Mouse (Mus musculus): ENCODE measurements around the gene Olfr323. TPM values are rescaled to one million over a fixed set of nuclear protein-coding genes. Genes with fewer than 3 reads are reported as not detected.

Olfr323 gene
- polyA plus RNA-seq, 1 experiment from 2014 or later, result not detected

DNA sequence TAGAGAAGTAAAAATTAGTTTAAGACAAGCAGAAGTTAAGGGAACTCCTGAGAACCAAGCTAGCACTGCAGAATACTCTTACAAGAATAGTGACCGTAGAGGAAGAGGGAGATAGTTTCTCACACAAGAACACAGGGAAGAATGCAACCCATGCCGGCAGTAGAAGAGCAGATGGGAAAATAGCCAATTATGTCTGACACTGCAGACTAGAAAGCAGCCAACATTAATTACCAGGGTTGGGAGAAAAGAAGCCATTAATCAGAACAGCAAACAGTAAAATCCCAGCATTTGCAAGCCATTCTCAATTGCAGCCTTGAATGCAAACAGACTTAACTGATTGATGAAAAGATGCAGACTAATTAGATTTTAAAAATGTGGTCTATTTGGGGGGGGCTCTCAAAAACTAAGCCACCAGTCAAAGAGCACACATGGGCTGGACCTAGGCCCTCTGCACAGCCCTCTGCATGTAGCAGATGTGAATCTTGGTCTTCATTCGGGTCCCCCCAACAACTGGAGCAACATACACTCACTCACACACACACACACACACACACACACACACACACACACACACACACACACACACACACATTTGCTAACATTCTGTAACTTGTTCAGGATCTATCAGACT, 41.6 kb downstream of the Olfr323 start:
- Histone ChIP-seq H3K36me3 (ENCODE audit: control insufficient read depth, insufficient read depth, low read length) (no peaks in the 10 kb centered on the region), H3K27me3 (ENCODE audit: control insufficient read depth, insufficient read depth, low read length) (no peaks in the 10 kb centered on the region), H3K4me2 (replicated peaks; ENCODE audit: low read depth, low read length) (no peak overlapping the region), H3K9ac (ENCODE audit: low read depth, low read length) (no peak overlapping the region), H3K9me3 (ENCODE audit: control insufficient read depth, low read length) (no peaks in the 10 kb centered on the region), H3K4me3 (ENCODE audit: low read length) (no peak overlapping the region), H3K27ac (ENCODE audit: low read depth, low read length) (no peak overlapping the region), H3K4me1 (ENCODE audit: control insufficient read depth, insufficient read depth, low read length) (no peaks in the 10 kb centered on the region)
- WGBS, result 68% methylated on average over 3 of the region's 3 CpGs
- ATAC-seq (ENCODE audit: low FRiP score, low TSS enrichment), result no peak

DNA sequence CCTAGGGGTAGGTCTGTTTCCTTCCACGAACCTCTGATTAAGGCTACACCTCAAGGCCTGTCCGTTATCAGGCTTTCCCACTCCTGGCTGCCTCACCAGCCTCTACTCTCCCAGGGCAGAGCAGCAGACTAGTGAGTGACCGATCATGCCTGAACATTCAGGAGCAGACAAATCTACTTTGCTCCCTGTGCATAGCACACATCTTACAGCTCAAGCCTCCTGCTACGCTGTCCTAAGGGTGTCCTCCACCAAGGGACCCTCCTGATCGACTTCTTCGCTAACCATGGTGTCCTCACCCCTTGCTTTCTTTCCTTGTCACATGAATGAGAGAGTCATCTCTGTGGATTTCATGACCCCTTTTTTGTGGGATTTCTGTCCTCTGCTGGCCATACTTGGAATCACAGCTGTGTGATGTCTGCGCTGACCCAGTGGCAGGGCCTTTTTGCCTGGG, 42.4 kb downstream of the Olfr323 start:
- no peak overlapping the region for H3K4me2 ChIP-seq (replicated peaks; ENCODE audit: low read depth, low read length)
- 72% methylated on average over 7 of the region's 7 CpGs for WGBS
- no peak overlapping the region for H3K4me3 ChIP-seq (ENCODE audit: low read length)
- H3K9me3 ChIP-seq (ENCODE audit: control insufficient read depth, low read length), result no peaks in the 10 kb centered on the region
- ATAC-seq (ENCODE audit: low FRiP score, low TSS enrichment), result no peak
- H3K4me1 ChIP-seq (ENCODE audit: control insufficient read depth, insufficient read depth, low read length), result no peaks in the 10 kb centered on the region
- H3K27ac ChIP-seq (ENCODE audit: low read depth, low read length), result no peak overlapping the region
- H3K36me3 ChIP-seq (ENCODE audit: control insufficient read depth, insufficient read depth, low read length), result no peaks in the 10 kb centered on the region
- no peaks in the 10 kb centered on the region for H3K27me3 ChIP-seq (ENCODE audit: control insufficient read depth, insufficient read depth, low read length)
- H3K9ac ChIP-seq (ENCODE audit: low read depth, low read length), result no peak overlapping the region

DNA sequence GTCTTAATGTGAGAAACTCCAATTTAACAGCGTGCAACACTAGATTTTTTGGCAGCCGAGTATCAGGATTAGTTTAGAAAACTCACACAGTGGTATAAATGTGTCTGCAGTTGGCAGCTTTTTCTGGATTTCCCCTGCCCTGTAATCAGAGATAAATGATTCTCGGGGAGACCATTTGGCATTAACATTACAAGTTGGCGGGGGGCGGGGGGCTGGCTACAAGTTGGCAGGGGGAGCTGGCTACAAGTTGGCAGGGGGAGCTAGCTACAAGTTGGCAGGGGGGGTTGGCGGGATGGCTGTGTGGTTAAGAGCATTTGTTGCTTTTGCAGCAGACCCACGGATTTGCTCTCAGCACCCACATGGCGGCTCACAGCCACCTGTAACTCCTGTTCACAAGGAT, 51.7 kb downstream of the Olfr323 start:
- no peak for ATAC-seq (ENCODE audit: low FRiP score, low TSS enrichment)
- no peaks in the 10 kb centered on the region for H3K9me3 ChIP-seq (ENCODE audit: control insufficient read depth, low read length)
- no peak overlapping the region for H3K9ac ChIP-seq (ENCODE audit: low read depth, low read length)
- WGBS, result 78% methylated on average over 8 of the region's 8 CpGs
- no peak overlapping the region for H3K27ac ChIP-seq (ENCODE audit: low read depth, low read length)
- no peak overlapping the region for H3K4me2 ChIP-seq (replicated peaks; ENCODE audit: low read depth, low read length)
- H3K4me3 ChIP-seq (ENCODE audit: low read length), result no peak overlapping the region
- no peaks in the 10 kb centered on the region for H3K36me3 ChIP-seq (ENCODE audit: control insufficient read depth, insufficient read depth, low read length)
- H3K27me3 ChIP-seq (ENCODE audit: control insufficient read depth, insufficient read depth, low read length), result no peaks in the 10 kb centered on the region
- no peaks in the 10 kb centered on the region for H3K4me1 ChIP-seq (ENCODE audit: control insufficient read depth, insufficient read depth, low read length)

DNA sequence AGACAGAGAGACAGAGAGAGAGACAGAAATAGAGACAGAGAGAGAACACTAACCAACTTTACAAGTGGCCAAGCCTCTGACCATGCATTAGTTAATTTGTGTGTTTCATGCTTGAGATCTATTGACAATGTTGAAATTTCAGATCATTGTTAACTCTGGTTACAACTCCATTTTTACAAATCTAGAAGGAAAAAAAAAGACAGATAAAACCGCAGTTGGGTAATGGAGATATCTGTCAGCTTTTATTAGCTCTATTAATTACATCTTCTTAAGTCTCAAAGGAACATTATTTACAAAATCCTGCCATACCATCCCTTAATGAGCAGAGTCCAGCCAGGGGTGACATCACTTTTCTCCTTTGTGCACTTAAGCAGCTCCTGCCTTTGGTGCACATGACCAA, 52.9 kb downstream of the Olfr323 start, which contains the start of gene Olfr325:
TSS of gene Olfr325 (plus strand) at position 301 of the 400 bp plus-strand sequence.
- Histone ChIP-seq H3K36me3 (ENCODE audit: control insufficient read depth, insufficient read depth, low read length) (no peaks in the 10 kb centered on the region), H3K9me3 (ENCODE audit: control insufficient read depth, low read length) (no peaks in the 10 kb centered on the region), H3K27me3 (ENCODE audit: control insufficient read depth, insufficient read depth, low read length) (no peaks in the 10 kb centered on the region), H3K4me3 (ENCODE audit: low read length) (no peak within 1 kb of the TSS), H3K4me1 (ENCODE audit: control insufficient read depth, insufficient read depth, low read length) (no peaks in the 10 kb centered on the region), H3K9ac (ENCODE audit: low read depth, low read length) (no peak within 1 kb of the TSS), H3K4me2 (replicated peaks; ENCODE audit: low read depth, low read length) (no peak within 1 kb of the TSS), H3K27ac (ENCODE audit: low read depth, low read length) (no peak within 1 kb of the TSS)
- ATAC-seq (ENCODE audit: low FRiP score, low TSS enrichment), result no peak
- 64% methylated on average over 1 of the region's 1 CpGs for WGBS

Other genes starting within 250 kb of the Olfr323 start
- gene 1810065E05Rik, start 209.4 kb downstream of the Olfr323 start, polyA plus RNA-seq (2014; fragmentation: Nextera tagmentation; extraction: Ambion mirVana), result 0.36 TPM in 1 of 2 replicates, not detected in the other
- not detected in 2 replicates for gene Gm12253, start 197.9 kb downstream of the Olfr323 start, polyA plus RNA-seq (2014; fragmentation: Nextera tagmentation; extraction: Ambion mirVana)
- gene Lypd9, start 177.6 kb downstream of the Olfr323 start, polyA plus RNA-seq (2014; fragmentation: Nextera tagmentation; extraction: Ambion mirVana), result not detected in 2 replicates
- gene Olfr30, start 168.2 kb downstream of the Olfr323 start, polyA plus RNA-seq (2014; fragmentation: Nextera tagmentation; extraction: Ambion mirVana), result not detected in 2 replicates
- 0.11 TPM in 1 of 2 replicates, not detected in the other for gene Olfr332, start 137.9 kb downstream of the Olfr323 start, polyA plus RNA-seq (2014; fragmentation: Nextera tagmentation; extraction: Ambion mirVana)
- gene Olfr331, start 127.9 kb downstream of the Olfr323 start, polyA plus RNA-seq (2014; fragmentation: Nextera tagmentation; extraction: Ambion mirVana), result not detected in 2 replicates
- gene Olfr330, start 95.7 kb downstream of the Olfr323 start, polyA plus RNA-seq (2014; fragmentation: Nextera tagmentation; extraction: Ambion mirVana), result not detected in 2 replicates
- not detected in 2 replicates for gene Olfr329-ps, start 84.1 kb downstream of the Olfr323 start, polyA plus RNA-seq (2014; fragmentation: Nextera tagmentation; extraction: Ambion mirVana)
- gene Olfr328, start 74.9 kb downstream of the Olfr323 start, polyA plus RNA-seq (2014; fragmentation: Nextera tagmentation; extraction: Ambion mirVana), result 0.07 and 0.18 TPM in 2 replicates
- gene Olfr224, start 59.9 kb downstream of the Olfr323 start, polyA plus RNA-seq (2014; fragmentation: Nextera tagmentation; extraction: Ambion mirVana), result not detected in 2 replicates
- not detected in 2 replicates for gene Olfr325, start 52.8 kb downstream of the Olfr323 start, polyA plus RNA-seq (2014; fragmentation: Nextera tagmentation; extraction: Ambion mirVana)
- not detected in 2 replicates for gene Olfr324, start 35.4 kb downstream of the Olfr323 start, polyA plus RNA-seq (2014; fragmentation: Nextera tagmentation; extraction: Ambion mirVana)
- gene 2210407C18Rik, start 14.4 kb downstream of the Olfr323 start, polyA plus RNA-seq (2014; fragmentation: Nextera tagmentation; extraction: Ambion mirVana), result not detected in 2 replicates
- not detected in 2 replicates for gene Trim58, start 10.0 kb upstream of the Olfr323 start, polyA plus RNA-seq (2014; fragmentation: Nextera tagmentation; extraction: Ambion mirVana)
- gene Olfr322, start 28.3 kb upstream of the Olfr323 start, polyA plus RNA-seq (2014; fragmentation: Nextera tagmentation; extraction: Ambion mirVana), result 0.07 TPM in 1 of 2 replicates, not detected in the other
- not detected in 2 replicates for gene Olfr320, start 50.6 kb upstream of the Olfr323 start, polyA plus RNA-seq (2014; fragmentation: Nextera tagmentation; extraction: Ambion mirVana)
- not detected in 2 replicates for gene Olfr319, start 68.7 kb upstream of the Olfr323 start, polyA plus RNA-seq (2014; fragmentation: Nextera tagmentation; extraction: Ambion mirVana)
- gene Olfr318, start 93.5 kb upstream of the Olfr323 start, polyA plus RNA-seq (2014; fragmentation: Nextera tagmentation; extraction: Ambion mirVana), result not detected in 2 replicates
- not detected in 2 replicates for gene Olfr317, start 108.7 kb upstream of the Olfr323 start, polyA plus RNA-seq (2014; fragmentation: Nextera tagmentation; extraction: Ambion mirVana)
- not detected in 2 replicates for gene Olfr316, start 122.2 kb upstream of the Olfr323 start, polyA plus RNA-seq (2014; fragmentation: Nextera tagmentation; extraction: Ambion mirVana)
- gene Olfr315, start 142.7 kb upstream of the Olfr323 start, polyA plus RNA-seq (2014; fragmentation: Nextera tagmentation; extraction: Ambion mirVana), result not detected in 2 replicates
- gene Olfr314, start 152.5 kb upstream of the Olfr323 start, polyA plus RNA-seq (2014; fragmentation: Nextera tagmentation; extraction: Ambion mirVana), result not detected in 2 replicates
- not detected in 2 replicates for gene Fam183b, start 171.5 kb upstream of the Olfr323 start, polyA plus RNA-seq (2014; fragmentation: Nextera tagmentation; extraction: Ambion mirVana)
- gene Olfr313, start 184.5 kb upstream of the Olfr323 start, polyA plus RNA-seq (2014; fragmentation: Nextera tagmentation; extraction: Ambion mirVana), result not detected in 2 replicates
- gene Olfr312, start 198.7 kb upstream of the Olfr323 start, polyA plus RNA-seq (2014; fragmentation: Nextera tagmentation; extraction: Ambion mirVana), result not detected in 2 replicates
- gene Olfr311, start 208.8 kb upstream of the Olfr323 start, polyA plus RNA-seq (2014; fragmentation: Nextera tagmentation; extraction: Ambion mirVana), result not detected in 2 replicates
- gene Gm12258, start 216.7 kb upstream of the Olfr323 start, polyA plus RNA-seq (2014; fragmentation: Nextera tagmentation; extraction: Ambion mirVana), result 5.9 and 10.7 TPM in 2 replicates
- 6.4 and 8.8 TPM in 2 replicates for gene 2810021J22Rik, start 236.7 kb upstream of the Olfr323 start, polyA plus RNA-seq (2014; fragmentation: Nextera tagmentation; extraction: Ambion mirVana)

All from kidney, embryonic 14.5 days (tissue).